Mouse (Mus musculus): ENCODE measurements around the gene Cfap69.
A peak's percentile ranks its signal among the peaks of the same experiment; 100 is the strongest.
"Not testable (repeated sequence)": the region's sequence is repeated elsewhere in the genome, so short reads cannot be mapped to it uniquely, and the experiment has no call there.

Cfap69 gene

GRCm38 (mm10) chr5:5663655-5664370, at the start of gene Cfap69:
Cfap69 (minus strand) TSS chr5:5664239.
- peak; percentile 33 to 64 for DNase-seq (ENCODE audit: low spot score in 2 of 2)

- no peak for DNase-seq (ENCODE audit: low spot score in 2 of 2)
Measured at GRCm38 (mm10) chr5:5711032-5711431, 47.0 kb upstream of the Cfap69 start.

- no peak for DNase-seq (ENCODE audit: low spot score in 2 of 2)
Measured at GRCm38 (mm10) chr5:5707341-5708278, 43.6 kb upstream of the Cfap69 start.

- DNase-seq (ENCODE audit: low spot score in 2 of 2) = no peak
Measured at GRCm38 (mm10) chr5:5705019-5705418, 41.0 kb upstream of the Cfap69 start.

GRCm38 (mm10) chr5:5700386-5700785, 36.3 kb upstream of the Cfap69 start:
- DNase-seq (ENCODE audit: low spot score in 2 of 2) = no peak

GRCm38 (mm10) chr5:5698830-5699229, 34.8 kb upstream of the Cfap69 start:
- no peak for DNase-seq (ENCODE audit: low spot score in 2 of 2)

GRCm38 (mm10) chr5:5695401-5695942, 31.4 kb upstream of the Cfap69 start:
- no peak for DNase-seq (ENCODE audit: low spot score in 2 of 2)

- DNase-seq (ENCODE audit: low spot score in 2 of 2) = peak; percentile 15 to 32
Measured at GRCm38 (mm10) chr5:5693956-5694653, 30.1 kb upstream of the Cfap69 start, which contains the start of gene Steap2. Steap2 (minus strand) TSS chr5:5694578.

- DNase-seq (ENCODE audit: low spot score in 2 of 2) = no peak
Measured at GRCm38 (mm10) chr5:5693541-5693955, 29.5 kb upstream of the Cfap69 start.

GRCm38 (mm10) chr5:5692167-5692738, 28.2 kb upstream of the Cfap69 start:
- DNase-seq (ENCODE audit: low spot score in 2 of 2) = no peak

- DNase-seq (ENCODE audit: low spot score in 2 of 2) = no peak
Measured at GRCm38 (mm10) chr5:5688945-5689540, 25.0 kb upstream of the Cfap69 start.

GRCm38 (mm10) chr5:5688228-5688627, 24.2 kb upstream of the Cfap69 start:
- DNase-seq (ENCODE audit: low spot score in 2 of 2) = peak in 1 of 2 experiments; percentile 6

GRCm38 (mm10) chr5:5686973-5687372, 22.9 kb upstream of the Cfap69 start:
- no peak for DNase-seq (ENCODE audit: low spot score in 2 of 2)

GRCm38 (mm10) chr5:5684946-5685345, 20.9 kb upstream of the Cfap69 start:
- not testable (repeated sequence) for DNase-seq (ENCODE audit: low spot score in 2 of 2)

GRCm38 (mm10) chr5:5683292-5683691, 19.3 kb upstream of the Cfap69 start:
- no peak for DNase-seq (ENCODE audit: low spot score in 2 of 2)

GRCm38 (mm10) chr5:5679459-5679858, 15.4 kb upstream of the Cfap69 start:
- no peak for DNase-seq (ENCODE audit: low spot score in 2 of 2)

GRCm38 (mm10) chr5:5676082-5676481, 12.0 kb upstream of the Cfap69 start:
- no peak for DNase-seq (ENCODE audit: low spot score in 2 of 2)

- DNase-seq (ENCODE audit: low spot score in 2 of 2) = no peak
Measured at GRCm38 (mm10) chr5:5668920-5669319, 4.9 kb upstream of the Cfap69 start.

- DNase-seq (ENCODE audit: low spot score in 2 of 2) = no peak
Measured at GRCm38 (mm10) chr5:5664371-5664926, 410 bp upstream of the Cfap69 start.

- no peak for DNase-seq (ENCODE audit: low spot score in 2 of 2)
Measured at GRCm38 (mm10) chr5:5663057-5663456, 982 bp downstream of the Cfap69 start.

GRCm38 (mm10) chr5:5658680-5659079, 5.4 kb downstream of the Cfap69 start:
- DNase-seq (ENCODE audit: low spot score in 2 of 2) = no peak

Measured in urinary bladder, postnatal 36 days (tissue).